Mouse (Mus musculus) heart, adult 2 months (tissue): ENCODE data around the gene Bmp5. TPM values are rescaled to one million over a fixed set of nuclear protein-coding genes. Genes with fewer than 3 reads are reported as not detected.

Experiments
- DNase-seq, 2 experiments: peaks; one replicate each; pipeline ENCODE4 v3.0.0; 2021
- H3K27ac ChIP-seq: fragments of 200-600 bp; 2 replicates; pipeline ENCODE4 v1.8.1; 2022
- H3K27me3 ChIP-seq: fragments of 200-500 bp; 2 replicates; pipeline ENCODE4 v1.6.1; 2012; ENCODE audit warnings: mild to moderate bottlenecking, low read length, inconsistent platforms, mixed read lengths; ENCODE audit not compliant: control insufficient read depth, insufficient read depth
- H3K36me3 ChIP-seq: fragments of 200-500 bp; 2 replicates; pipeline ENCODE4 v1.6.1; 2012; ENCODE audit warnings: low read length, inconsistent platforms; ENCODE audit not compliant: control insufficient read depth, insufficient read depth
- H3K4me1 ChIP-seq: fragments of 200-500 bp; 2 replicates; pipeline ENCODE4 v1.6.1; 2011; ENCODE audit warnings: low read length; ENCODE audit not compliant: control insufficient read depth, insufficient read depth
- H3K4me3 ChIP-seq: fragments of 200-600 bp; 2 replicates; pipeline ENCODE4 v1.8.1; 2022
- H3K79me2 ChIP-seq: fragments of 200-500 bp; replicated peaks from 2 replicates; pipeline ENCODE4 v1.6.1; 2012; ENCODE audit warnings: mild to moderate bottlenecking, inconsistent platforms, low read length, moderate library complexity, mixed read lengths; ENCODE audit not compliant: control insufficient read depth, insufficient read depth
- H3K9ac ChIP-seq: fragments of 200-500 bp; 2 replicates; pipeline ENCODE4 v1.6.1; 2012; ENCODE audit warnings: low read depth, mild to moderate bottlenecking, control low read depth, inconsistent platforms, low read length, mixed read lengths
- CTCF ChIP-seq: fragments of 200-600 bp; IDR thresholded peaks from 2 replicates; pipeline ENCODE4 v1.8.1; 2022; ENCODE audit warnings: antibody characterized with exemption, mild to moderate bottlenecking, moderate library complexity
- EP300 ChIP-seq: fragments of 200-500 bp; IDR thresholded peaks from 2 replicates; pipeline ENCODE4 v1.6.1; 2011; ENCODE audit warnings: low read depth, low read length, control low read depth; ENCODE audit not compliant: insufficient read depth
- POLR2A ChIP-seq: fragments of 200-500 bp; IDR thresholded peaks from 2 replicates; pipeline ENCODE4 v1.6.1; 2011; ENCODE audit warnings: mild to moderate bottlenecking, low read depth, low read length, control low read depth; ENCODE audit not compliant: insufficient read depth
- WGBS: fragments of 180-500 bp; shearing (Covaris S2); methylation state at CpG from one replicate; pipeline ENCODE4 v1.1.7; 2018; 5-methylcytosine and 5-hydroxymethylcytosine counted together
- intact Hi-C: fragments of 180-260 bp; cut with DNase I; formaldehyde crosslinking; loops from one replicate; pipeline ENCODE4 v1.15.1; 2025
- polyA plus RNA-seq: library from polyadenylated mRNA; depleted of rRNA; stranded (reverse); fragments of >200 nt; gene quantifications from 2 replicates; pipeline ENCODE4 v1.2.3, GENCODE M21; 2012
- total RNA-seq, 2 experiments: library from RNA; stranded (reverse); gene quantifications; 2 replicates each; pipeline ENCODE4 v1.2.3; 2021

Gene Bmp5
- total and polyA plus RNA-seq, 3 experiments, result 0.43 to 0.68 (median 0.65) TPM

DNA sequence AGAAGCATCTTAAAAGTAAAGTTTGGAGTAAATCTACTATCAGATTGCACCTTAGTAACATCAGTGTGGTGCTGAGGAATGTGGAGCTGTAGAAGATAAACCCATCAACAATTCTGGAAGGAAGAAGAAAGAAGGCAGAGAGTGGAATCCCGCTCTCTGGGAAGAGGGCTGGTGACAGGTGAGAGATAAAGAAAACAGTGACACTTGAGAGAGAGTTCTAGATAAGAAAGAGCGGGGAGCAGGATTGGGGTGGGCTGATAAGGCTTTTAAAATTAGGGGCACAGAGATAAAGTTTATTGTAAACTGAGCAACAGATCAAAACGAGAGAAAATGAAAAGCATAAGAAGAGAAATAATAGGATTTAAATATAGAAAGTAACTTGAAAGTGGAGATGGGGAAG, 6.1 kb upstream of the Bmp5 start:
- no peak overlapping the region for H3K4me3 ChIP-seq
- no peaks in the 10 kb centered on the region for H3K79me2 ChIP-seq
- intact Hi-C loops, result loop anchor here (10.0 kb wide), 1 partner anchor 136 kb away; no protein-coding TSS in a partner anchor
- no peak overlapping the region for H3K27ac ChIP-seq
- no peak for TF ChIP-seq CTCF
- no peak for TF ChIP-seq POLR2A
- TF ChIP-seq EP300, result no peak
- 30% methylated on average over 3 of the region's 3 CpGs for WGBS
- DNase-seq, result no peak
- H3K4me1 ChIP-seq, result no peaks in the 10 kb centered on the region
- H3K36me3 ChIP-seq, result no peaks in the 10 kb centered on the region
- H3K9ac ChIP-seq, result no peak overlapping the region
- H3K27me3 ChIP-seq, result no peaks in the 10 kb centered on the region

GRCm38 (mm10) chr9:75776153-75776552, 989 bp downstream of the Bmp5 start:
- Histone ChIP-seq H3K79me2 (no peaks in the 10 kb centered on the region), H3K36me3 (no peaks in the 10 kb centered on the region), H3K4me1 (no peaks in the 10 kb centered on the region), H3K9ac (no peak overlapping the region), H3K27me3 (no peaks in the 10 kb centered on the region), H3K27ac (no peak overlapping the region), H3K4me3 (no peak overlapping the region)
- DNase-seq, result no peak
- intact Hi-C loops, result no loop called here
- 45% methylated on average over 7 of the region's 7 CpGs for WGBS
- TF ChIP-seq CTCF (no peak), EP300 (no peak), POLR2A (no peak)

DNA sequence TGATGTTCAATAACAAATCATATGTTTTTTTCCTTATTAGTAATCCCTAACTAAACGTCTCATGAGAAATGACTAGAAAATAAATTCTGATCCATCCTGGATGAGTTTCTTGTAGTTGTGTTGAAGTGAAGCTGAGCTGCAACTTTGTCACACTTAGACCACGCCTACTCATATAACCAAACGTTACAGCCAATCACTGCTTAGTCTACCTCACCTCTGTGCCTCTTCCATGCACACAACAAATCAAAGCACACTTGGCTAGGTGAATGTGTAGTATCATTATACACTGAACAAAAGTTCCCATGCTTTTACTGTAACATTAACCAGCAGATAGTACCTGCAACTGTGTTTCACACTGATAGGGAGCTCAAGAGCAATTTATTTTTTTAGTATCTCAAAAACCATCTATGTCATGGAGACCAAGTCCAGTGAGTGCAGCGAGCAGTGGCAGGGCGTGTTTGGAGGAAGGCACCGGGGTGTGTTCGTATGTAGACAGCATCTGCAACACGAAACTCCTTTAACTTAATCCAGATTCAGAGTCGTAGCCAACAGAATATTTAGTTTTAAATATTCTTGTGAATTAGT, 3.7 kb downstream of the Bmp5 start:
- Histone ChIP-seq H3K9ac (no peak overlapping the region), H3K27ac (no peak overlapping the region), H3K79me2 (no peaks in the 10 kb centered on the region), H3K27me3 (no peaks in the 10 kb centered on the region), H3K4me1 (no peaks in the 10 kb centered on the region), H3K36me3 (no peaks in the 10 kb centered on the region), H3K4me3 (no peak overlapping the region)
- intact Hi-C loops, result no loop called here
- no peak for TF ChIP-seq POLR2A
- TF ChIP-seq EP300, result no peak
- TF ChIP-seq CTCF, result no peak
- WGBS, result 57% methylated on average over 9 of the region's 9 CpGs
- no peak for DNase-seq

- Histone ChIP-seq H3K27ac (no peak overlapping the region), H3K79me2 (no peaks in the 10 kb centered on the region), H3K4me3 (no peak overlapping the region), H3K9ac (no peak overlapping the region), H3K4me1 (no peaks in the 10 kb centered on the region), H3K27me3 (no peaks in the 10 kb centered on the region), H3K36me3 (no peaks in the 10 kb centered on the region)
- no peak for DNase-seq
- 43% methylated on average over 5 of the region's 5 CpGs for WGBS
- TF ChIP-seq EP300 (no peak), POLR2A (no peak), CTCF (no peak)
- intact Hi-C loops, result no loop called here
Observed at GRCm38 (mm10) chr9:75780558-75781276, 5.6 kb downstream of the Bmp5 start.

DNA sequence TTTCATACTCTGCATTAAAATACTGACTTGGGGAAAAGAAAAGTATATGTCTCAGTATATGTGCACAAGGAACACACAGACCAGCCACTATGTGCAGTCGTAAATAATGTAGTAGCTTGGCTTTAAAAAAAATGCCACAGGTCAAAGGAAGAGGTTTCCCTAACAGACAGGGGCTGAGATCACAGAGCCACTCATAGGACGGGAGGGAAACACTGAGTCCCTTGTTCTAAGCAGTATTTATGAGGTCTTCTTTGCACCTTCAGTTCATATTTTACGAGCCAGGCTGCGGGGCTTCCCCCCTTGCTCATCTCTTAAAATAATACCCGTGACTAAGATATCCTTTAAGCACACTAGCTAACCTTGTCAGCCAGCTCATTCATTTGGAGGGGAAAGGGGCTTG, 6.4 kb downstream of the Bmp5 start:
- Histone ChIP-seq H3K79me2 (no peaks in the 10 kb centered on the region), H3K9ac (no peak overlapping the region), H3K27me3 (no peaks in the 10 kb centered on the region), H3K4me1 (no peaks in the 10 kb centered on the region), H3K36me3 (no peaks in the 10 kb centered on the region), H3K27ac (no peak overlapping the region), H3K4me3 (no peak overlapping the region)
- no peak for DNase-seq
- intact Hi-C loops, result no loop called here
- WGBS, result 27% methylated on average over 5 of the region's 5 CpGs
- TF ChIP-seq CTCF (no peak), EP300 (no peak), POLR2A (no peak)

DNA sequence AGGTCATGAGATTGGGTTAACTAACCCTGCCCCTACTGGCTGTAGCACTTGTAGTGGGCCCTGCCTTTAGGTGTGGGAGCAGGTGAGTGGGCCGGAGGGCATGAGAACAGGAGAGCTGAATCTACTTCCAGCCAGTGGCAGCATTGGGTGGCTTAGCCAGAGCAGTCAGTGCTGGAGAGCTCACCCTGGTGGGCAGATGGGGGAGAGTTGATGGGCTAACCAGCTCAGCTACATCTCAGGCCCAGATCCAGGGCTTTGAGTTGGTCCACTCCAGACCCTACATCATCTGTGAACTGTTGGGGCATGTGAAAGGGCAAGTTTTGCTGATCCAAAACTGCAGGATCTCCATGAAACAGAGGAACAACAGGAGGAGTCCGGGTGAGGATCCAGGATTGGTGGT, 8.4 kb downstream of the Bmp5 start:
- H3K4me3 ChIP-seq, result no peak overlapping the region
- H3K4me1 ChIP-seq, result no peaks in the 10 kb centered on the region
- DNase-seq, result no peak
- TF ChIP-seq EP300 (no peak), POLR2A (no peak), CTCF (no peak)
- WGBS, result 98% methylated on average over 2 of the region's 2 CpGs
- H3K36me3 ChIP-seq, result no peaks in the 10 kb centered on the region
- no peak overlapping the region for H3K9ac ChIP-seq
- intact Hi-C loops, result no loop called here
- no peaks in the 10 kb centered on the region for H3K79me2 ChIP-seq
- H3K27ac ChIP-seq, result no peak overlapping the region
- no peaks in the 10 kb centered on the region for H3K27me3 ChIP-seq
